Mouse (Mus musculus): ENCODE data around the gene Dtnb.

Gene Dtnb

GRCm38 (mm10) chr12:3572581-3573397 lies 608 bp downstream of the Dtnb start:
- in situ Hi-C loops (cut with MseI, MboI) = no loop called here

DNA sequence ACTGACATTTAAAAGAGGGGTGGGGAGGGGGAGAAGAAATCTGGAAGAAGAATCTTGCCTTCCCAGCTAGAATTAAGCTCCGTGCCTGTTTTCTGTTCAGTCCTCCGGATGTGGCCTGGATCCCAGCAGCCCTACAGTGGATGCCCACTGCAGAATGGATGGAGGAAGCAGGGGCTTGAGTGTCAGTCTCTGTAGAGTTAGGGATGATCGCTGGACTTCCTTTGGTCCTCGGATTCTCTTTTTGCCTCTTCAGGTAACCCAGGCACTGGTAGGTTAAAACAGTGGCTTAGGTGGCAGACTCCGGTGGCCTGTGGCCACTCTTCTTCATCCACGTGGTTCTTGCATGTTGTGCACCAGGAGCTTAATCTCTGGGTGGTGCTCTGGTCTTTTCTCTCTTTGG lies 1.2 kb downstream of the Dtnb start:
- in situ Hi-C loops (cut with MseI, MboI) = no loop called here

GRCm38 (mm10) chr12:3574670-3575069 lies 2.5 kb downstream of the Dtnb start:
- in situ Hi-C loops (cut with MseI, MboI) = no loop called here

DNA sequence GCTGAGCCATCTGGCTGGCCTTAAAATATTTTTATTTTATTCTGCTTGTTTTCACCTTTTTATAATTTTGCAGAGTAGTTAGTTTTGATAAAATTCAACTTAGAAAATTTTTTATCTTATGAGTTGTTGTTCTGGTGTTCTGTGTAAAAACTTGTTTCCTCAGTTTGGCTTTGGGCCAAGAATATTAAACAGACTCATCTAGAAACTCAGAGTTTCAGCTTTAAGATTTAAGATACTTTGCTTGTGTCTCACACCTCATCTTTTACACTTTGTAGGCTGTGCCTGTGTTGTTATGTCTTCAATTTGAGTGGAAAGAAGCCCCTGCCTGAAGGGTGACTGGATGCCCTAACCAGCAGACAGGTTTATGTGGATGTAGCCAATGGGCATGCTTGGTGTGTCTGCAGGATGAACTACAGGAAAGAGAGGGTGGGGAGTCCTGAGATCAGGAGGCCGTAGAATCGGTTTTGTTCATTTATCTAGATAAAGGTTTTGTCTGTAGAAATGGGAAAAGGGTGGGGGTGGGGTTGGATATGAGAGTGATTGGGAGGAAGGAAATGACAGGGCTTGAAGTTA lies 7.9 kb downstream of the Dtnb start:
- in situ Hi-C loops (cut with MseI, MboI) = no loop called here

DNA sequence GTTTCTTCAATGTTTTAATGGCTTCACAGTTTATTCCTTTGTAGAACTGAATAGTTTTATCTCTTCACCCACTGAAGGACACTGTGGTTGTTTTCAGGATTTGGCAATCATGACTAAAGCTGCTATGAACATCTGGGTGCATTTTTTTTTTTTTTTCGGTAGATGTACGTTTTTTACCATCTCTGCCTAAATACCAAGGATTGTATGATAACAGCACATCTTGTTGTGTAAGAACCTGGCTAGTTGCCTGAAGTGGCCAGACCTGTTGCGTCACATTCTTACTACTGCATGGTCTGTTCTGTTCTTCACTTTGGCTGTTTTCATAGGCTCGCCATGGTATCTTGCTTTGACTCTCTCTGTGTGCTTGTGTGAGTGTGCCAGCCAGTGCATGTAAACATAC lies 10.4 kb downstream of the Dtnb start:
- in situ Hi-C loops (cut with MseI, MboI) = no loop called here

- in situ Hi-C loops (cut with MseI, MboI) = no loop called here
Measured at GRCm38 (mm10) chr12:3585525-3585924, 13.3 kb downstream of the Dtnb start.

- in situ Hi-C loops (cut with MseI, MboI) = no loop called here
Measured at GRCm38 (mm10) chr12:3587010-3587409, 14.8 kb downstream of the Dtnb start.

GRCm38 (mm10) chr12:3590039-3590438 lies 17.9 kb downstream of the Dtnb start:
- in situ Hi-C loops (cut with MseI, MboI) = no loop called here

DNA sequence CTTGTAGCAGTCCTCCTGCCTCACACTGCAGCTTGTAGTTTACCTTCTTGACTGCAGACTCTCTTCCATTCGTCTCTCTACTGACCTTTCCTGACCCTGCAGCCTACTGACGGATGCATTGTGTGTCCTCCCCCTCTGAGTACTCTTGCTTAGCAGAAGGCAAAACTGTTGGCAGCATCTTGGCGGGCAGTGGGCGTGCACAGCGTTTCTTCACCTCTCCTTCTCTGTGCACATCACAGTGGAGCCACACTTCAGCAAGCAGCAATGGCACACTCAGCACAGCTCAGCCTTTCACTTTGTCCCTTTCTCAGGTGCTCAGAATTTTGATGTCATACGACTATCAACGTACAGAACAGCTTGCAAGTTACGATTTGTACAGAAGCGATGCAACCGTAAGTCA lies 19.4 kb downstream of the Dtnb start:
- in situ Hi-C loops (cut with MseI, MboI) = no loop called here

GRCm38 (mm10) chr12:3602786-3603185 lies 30.6 kb downstream of the Dtnb start:
- in situ Hi-C loops (cut with MseI, MboI) = no loop called here

GRCm38 (mm10) chr12:3606202-3606601 lies 34.0 kb downstream of the Dtnb start:
- in situ Hi-C loops (cut with MseI, MboI) = no loop called here

DNA sequence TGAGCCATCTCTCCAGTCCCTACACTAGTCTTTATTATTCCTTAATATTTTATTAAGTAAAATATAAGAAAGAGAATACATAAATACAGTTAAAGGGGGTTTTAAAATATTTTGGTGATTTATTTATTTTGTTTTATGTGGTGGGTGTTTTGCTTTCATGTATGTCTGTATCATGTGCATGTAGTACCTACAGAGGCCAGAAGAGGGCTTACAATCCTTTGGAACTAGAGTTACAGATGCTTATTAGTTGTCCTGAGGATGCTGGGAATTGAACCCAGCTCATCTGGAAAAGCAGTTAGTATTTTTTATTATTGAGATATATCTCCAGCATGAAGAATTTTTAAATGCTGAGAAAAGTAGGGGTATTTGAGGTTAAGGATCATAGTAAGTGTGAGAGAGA lies 37.6 kb downstream of the Dtnb start:
- in situ Hi-C loops (cut with MseI, MboI) = no loop called here

GRCm38 (mm10) chr12:3611871-3612270 lies 39.7 kb downstream of the Dtnb start:
- in situ Hi-C loops (cut with MseI, MboI) = no loop called here

DNA sequence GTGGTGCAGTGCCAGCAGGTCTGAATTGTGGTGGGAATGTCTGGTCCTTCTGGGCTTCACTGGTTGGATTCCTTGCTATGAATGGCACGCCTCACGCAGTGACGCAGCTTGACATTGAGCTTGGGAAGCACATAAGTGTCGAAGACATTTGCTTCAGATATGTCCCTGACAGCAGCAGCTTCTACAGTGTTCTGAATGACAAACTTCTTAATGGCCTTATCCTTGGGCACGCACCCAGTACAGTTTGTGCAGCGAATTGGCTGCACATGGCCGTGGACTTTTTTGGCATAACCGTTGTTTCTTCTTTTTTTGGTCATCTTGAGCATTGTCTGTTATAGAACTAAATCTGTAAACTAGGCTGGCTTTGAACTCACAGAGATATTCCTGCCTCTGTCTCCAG lies 42.9 kb downstream of the Dtnb start:
- in situ Hi-C loops (cut with MseI, MboI) = no loop called here

DNA sequence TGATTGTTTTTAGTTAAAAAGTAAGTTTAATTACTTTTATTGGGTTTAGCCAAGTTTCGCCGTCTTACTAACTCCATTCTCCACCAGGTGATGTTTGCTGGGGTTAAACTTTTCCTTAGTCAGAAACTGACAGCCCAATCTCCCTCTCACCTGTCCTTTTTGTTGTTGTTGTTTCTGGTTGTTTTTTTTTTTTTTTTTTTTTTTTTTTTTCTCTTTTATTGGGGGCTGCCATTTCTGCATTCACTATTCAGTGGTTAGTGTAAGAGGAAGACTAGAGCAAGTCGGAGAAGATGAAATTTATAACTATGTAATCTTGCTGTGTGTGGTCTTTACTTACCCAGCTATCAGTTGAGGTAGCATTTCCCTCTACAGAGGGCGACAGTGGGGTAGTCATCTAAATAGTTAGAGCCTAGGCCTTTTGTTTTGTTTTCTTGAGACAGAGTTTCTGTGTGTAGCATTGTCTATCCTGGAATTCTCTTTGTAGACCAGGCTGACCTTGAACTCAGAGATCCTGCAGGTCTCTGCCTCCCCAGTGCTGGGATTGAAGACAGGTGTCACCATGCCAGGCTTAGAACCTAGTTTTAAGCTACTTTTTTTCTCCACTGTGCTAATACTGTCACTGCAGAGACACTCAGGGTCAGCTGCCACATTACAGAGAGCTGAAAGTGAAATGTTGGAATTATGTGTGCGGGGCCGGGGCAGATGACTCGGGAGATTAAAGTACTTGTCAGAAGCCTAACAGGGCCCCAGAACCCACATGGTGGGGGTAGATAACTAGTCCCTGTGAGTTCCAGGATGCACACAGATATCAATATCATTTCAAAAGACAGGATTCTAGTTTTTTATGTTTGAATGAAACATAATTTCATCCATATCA lies 46.2 kb downstream of the Dtnb start:
- in situ Hi-C loops (cut with MseI, MboI) = no loop called here

GRCm38 (mm10) chr12:3619021-3619367 lies 46.8 kb downstream of the Dtnb start:
- in situ Hi-C loops (cut with MseI, MboI) = no loop called here

- in situ Hi-C loops (cut with MseI, MboI) = no loop called here
Measured at GRCm38 (mm10) chr12:3626880-3627279, 54.7 kb downstream of the Dtnb start.

GRCm38 (mm10) chr12:3641931-3642330 lies 69.8 kb downstream of the Dtnb start:
- in situ Hi-C loops (cut with MseI, MboI) = no loop called here

GRCm38 (mm10) chr12:3656799-3657198 lies 84.6 kb downstream of the Dtnb start:
- in situ Hi-C loops (cut with MseI, MboI) = no loop called here

DNA sequence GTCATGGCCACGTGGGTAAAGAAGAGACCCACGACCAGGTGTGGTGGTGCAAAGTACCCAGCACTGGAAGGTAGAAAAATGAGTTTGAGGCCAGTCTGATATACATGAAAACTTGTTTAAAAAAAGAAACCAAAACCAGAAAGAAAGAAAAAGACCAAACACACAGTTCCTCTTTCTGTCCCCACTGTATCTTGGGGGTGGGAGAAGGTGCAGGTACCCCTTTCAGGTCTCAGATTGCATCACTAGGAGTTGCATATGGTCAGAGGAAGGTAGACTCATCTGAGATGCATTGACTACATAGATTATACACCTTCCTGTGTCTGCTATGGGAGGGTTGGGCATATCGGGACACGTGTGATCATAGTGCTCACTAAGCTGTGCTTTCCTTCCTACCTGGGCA lies 85.1 kb downstream of the Dtnb start:
- in situ Hi-C loops (cut with MseI, MboI) = no loop called here

DNA sequence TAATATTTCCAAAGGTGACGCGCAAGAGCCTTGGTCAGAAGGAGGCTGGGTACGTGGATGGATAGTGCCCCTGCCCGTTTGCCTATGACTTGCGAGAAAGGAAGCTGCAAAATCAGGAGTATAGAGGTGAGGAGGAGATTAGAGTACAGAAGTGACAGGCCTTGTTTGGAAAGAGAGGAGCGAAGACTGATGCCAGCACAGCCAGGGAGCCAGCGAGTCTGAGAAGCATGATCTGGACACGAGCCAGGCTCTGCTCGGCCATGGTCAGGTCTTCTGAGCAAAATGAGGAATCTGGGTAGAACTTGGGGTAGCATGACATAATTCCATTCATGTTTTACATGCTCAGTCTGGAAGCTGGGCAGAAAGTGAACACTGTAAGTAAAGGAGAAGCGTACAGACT lies 85.6 kb downstream of the Dtnb start:
- in situ Hi-C loops (cut with MseI, MboI) = no loop called here

DNA sequence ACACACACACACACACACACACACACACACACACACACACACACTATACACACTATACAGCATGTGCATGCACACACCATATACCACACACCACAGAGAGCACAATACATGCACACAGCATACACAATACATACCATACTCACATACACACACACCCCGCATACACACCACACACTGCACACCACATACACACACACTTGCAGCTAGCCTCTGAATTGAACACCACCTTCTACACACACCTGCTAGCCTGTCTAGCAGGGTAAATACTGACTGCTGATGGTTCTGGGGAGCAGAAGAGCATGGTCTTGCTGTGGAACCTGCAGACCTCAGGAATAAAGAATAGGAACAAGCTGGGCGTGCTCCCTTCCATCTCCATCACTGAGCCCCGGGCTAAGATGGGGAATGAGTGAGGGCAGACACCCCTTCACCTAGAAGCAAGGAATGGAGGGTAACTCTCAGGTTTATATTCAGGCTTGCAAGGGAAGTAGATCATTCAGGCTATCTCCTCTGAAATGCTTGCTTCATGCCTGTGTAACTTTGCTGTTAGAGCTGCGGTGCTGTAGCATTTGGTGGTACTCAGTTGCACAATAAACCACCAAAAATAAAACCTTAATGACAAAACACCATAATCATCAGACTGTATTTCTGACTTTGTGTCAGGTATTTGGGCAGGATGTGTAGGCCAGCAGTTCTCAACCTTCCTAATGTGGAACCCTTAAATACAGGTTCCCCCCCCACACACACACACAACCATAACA lies 87.6 kb downstream of the Dtnb start:
- in situ Hi-C loops (cut with MseI, MboI) = no loop called here

Data from mouse trophoblast stem cell (cell line).